In genomic region chr2:53437046-53437815, GRCm38 (mm10) we compare ENCODE assay signal across 11 mouse cellular contexts.
DNase-seq lines count a peak whose midpoint lies in the region; ATAC-seq lines count a peak whose summit lies in the region.
"Had no signal": no experiment of that assay in that cellular context is flagged by ENCODE, and none has a peak within 500 bp of the region (broad histone marks: within the 10 kb centered on the region; RNA-seq: fewer than 3 reads in every experiment).

No protein-coding gene starts in this region.

- DNase-seq in forebrain, embryonic 11.5 days (ENCODE audit: low spot score) = no peak
- no peak for DNase-seq in forebrain, embryonic 10.5 days (ENCODE audit: extremely low spot score, low spot score)
- peak; percentile 94 for DNase-seq in forebrain, embryonic 14.5 days (ENCODE audit: low spot score)
- DNase-seq in layer of hippocampus, adult 9-11 months = peak; percentile 77
- DNase-seq in retina, embryonic 14.5 days (ENCODE audit: low spot score) = peak; percentile 30
- no peak for DNase-seq in heart, adult 8-10 months (ENCODE audit: low spot score)
- DNase-seq in embryo, embryonic 9.5 days (ENCODE audit: extremely low spot score) = no peak
- no peak for DNase-seq in urinary bladder, postnatal 4 days (ENCODE audit: low spot score in 2 of 2)
- DNase-seq: kidney, adult 8-10 months; liver, postnatal 0 days had no signal

- no peak overlapping the region for H3K27ac ChIP-seq in forebrain, embryonic 11.5 days (ENCODE audit: low read depth, low read length)
- no peak overlapping the region for H3K27ac ChIP-seq in forebrain, embryonic 10.5 days
- H3K27ac ChIP-seq in forebrain, embryonic 14.5 days (ENCODE audit: low read depth, low read length) = peak overlapping the region; percentile 67

- no peaks in the 10 kb centered on the region for H3K27me3 ChIP-seq in forebrain, embryonic 11.5 days (ENCODE audit: control insufficient read depth, insufficient read depth, low read length)
- H3K27me3 ChIP-seq in forebrain, embryonic 10.5 days (ENCODE audit: poor library complexity, severe bottlenecking) = no peaks in the 10 kb centered on the region
- no peaks in the 10 kb centered on the region for H3K27me3 ChIP-seq in forebrain, embryonic 14.5 days (replicated peaks; ENCODE audit: control insufficient read depth, insufficient read depth, low read length)
- H3K27me3 ChIP-seq: Patski had no signal

- no peaks in the 10 kb centered on the region for H3K9me3 ChIP-seq in forebrain, embryonic 11.5 days (ENCODE audit: control insufficient read depth, low read length)
- H3K9me3 ChIP-seq in forebrain, embryonic 10.5 days = no peaks in the 10 kb centered on the region
- H3K9me3 ChIP-seq in forebrain, embryonic 14.5 days (replicated peaks; ENCODE audit: control insufficient read depth, low read length) = no peaks in the 10 kb centered on the region

- no peak overlapping the region for H3K4me3 ChIP-seq in forebrain, embryonic 11.5 days (ENCODE audit: low read depth, low read length)
- H3K4me3 ChIP-seq in forebrain, embryonic 10.5 days = no peak overlapping the region
- no peak overlapping the region for H3K4me3 ChIP-seq in forebrain, embryonic 14.5 days (ENCODE audit: low read depth, low read length)

- WGBS in forebrain, embryonic 11.5 days = 77% methylated on average over 5 of the region's 5 CpGs
- WGBS in forebrain, embryonic 10.5 days = 86% methylated on average over 5 of the region's 5 CpGs
- 10% methylated on average over 5 of the region's 5 CpGs for WGBS in forebrain, embryonic 14.5 days

- H3K36me3 ChIP-seq in forebrain, embryonic 11.5 days (ENCODE audit: control insufficient read depth, insufficient read depth, low read length) = no peaks in the 10 kb centered on the region
- no peaks in the 10 kb centered on the region for H3K36me3 ChIP-seq in forebrain, embryonic 10.5 days (replicated peaks)
- H3K36me3 ChIP-seq in forebrain, embryonic 14.5 days (ENCODE audit: control insufficient read depth, insufficient read depth, low read length) = no peaks in the 10 kb centered on the region

- no peak overlapping the region for H3K9ac ChIP-seq in forebrain, embryonic 11.5 days (ENCODE audit: low read length)
- no peak overlapping the region for H3K9ac ChIP-seq in forebrain, embryonic 14.5 days (ENCODE audit: low read length)
- H3K9ac ChIP-seq: liver, postnatal 0 days had no signal

- ATAC-seq in forebrain, embryonic 11.5 days (replicated peaks; ENCODE audit: low FRiP score) = peak; percentile 66
- ATAC-seq in forebrain, embryonic 14.5 days = peak; percentile 96
- ATAC-seq: liver, postnatal 0 days; Patski had no signal

- no peaks in the 10 kb centered on the region for H3K4me1 ChIP-seq in forebrain, embryonic 11.5 days (replicated peaks; ENCODE audit: control insufficient read depth, insufficient read depth, low read length)
- H3K4me1 ChIP-seq in forebrain, embryonic 10.5 days = no peaks in the 10 kb centered on the region
- H3K4me1 ChIP-seq in forebrain, embryonic 14.5 days (ENCODE audit: control insufficient read depth, insufficient read depth, low read length) = peaks cover 3% of the 10 kb centered on the region; the same call in 1 of the 2 replicates

- no peak overlapping the region for H3K4me2 ChIP-seq in forebrain, embryonic 11.5 days (ENCODE audit: low read depth, low read length, severe bottlenecking)
- H3K4me2 ChIP-seq in forebrain, embryonic 14.5 days (ENCODE audit: low read length) = no peak overlapping the region

Comparison
In these comparisons a context has a peak if more than half of its experiments do, and no peak if none do; other contexts are left out.
1. DNase-seq: peak in forebrain, embryonic 14.5 days (single experiment), layer of hippocampus, adult 9-11 months (single experiment) and retina, embryonic 14.5 days (single experiment); none in forebrain, embryonic 11.5 days (single experiment), forebrain, embryonic 10.5 days (single experiment), heart, adult 8-10 months (single experiment), embryo, embryonic 9.5 days (single experiment) and urinary bladder, postnatal 4 days (0 of 2).